Mouse (Mus musculus): ENCODE data around the gene Zdhhc1.

Zdhhc1 gene

DNA sequence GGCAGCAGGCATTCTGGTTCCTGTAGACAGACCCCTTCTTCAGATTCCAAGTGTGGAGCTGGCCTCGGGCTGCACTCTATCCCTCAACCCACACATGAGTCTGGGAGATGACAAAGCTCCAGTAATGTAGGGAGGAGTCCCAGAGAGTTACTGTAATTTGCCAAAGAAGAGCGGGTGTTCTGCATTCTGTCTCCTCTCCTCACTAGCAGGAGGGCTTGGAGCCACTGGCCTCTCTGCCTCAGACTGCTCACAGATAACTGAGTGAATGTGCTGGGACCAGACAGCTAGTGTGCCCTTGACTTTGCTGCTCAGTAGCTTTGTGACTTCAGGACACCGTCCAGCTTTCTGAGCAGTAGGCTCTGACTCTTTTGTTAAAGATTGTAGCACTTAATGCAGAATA is 18.9 kb downstream of the Zdhhc1 start:
- no peak for DNase-seq (ENCODE audit: low read depth, low spot score)

DNA sequence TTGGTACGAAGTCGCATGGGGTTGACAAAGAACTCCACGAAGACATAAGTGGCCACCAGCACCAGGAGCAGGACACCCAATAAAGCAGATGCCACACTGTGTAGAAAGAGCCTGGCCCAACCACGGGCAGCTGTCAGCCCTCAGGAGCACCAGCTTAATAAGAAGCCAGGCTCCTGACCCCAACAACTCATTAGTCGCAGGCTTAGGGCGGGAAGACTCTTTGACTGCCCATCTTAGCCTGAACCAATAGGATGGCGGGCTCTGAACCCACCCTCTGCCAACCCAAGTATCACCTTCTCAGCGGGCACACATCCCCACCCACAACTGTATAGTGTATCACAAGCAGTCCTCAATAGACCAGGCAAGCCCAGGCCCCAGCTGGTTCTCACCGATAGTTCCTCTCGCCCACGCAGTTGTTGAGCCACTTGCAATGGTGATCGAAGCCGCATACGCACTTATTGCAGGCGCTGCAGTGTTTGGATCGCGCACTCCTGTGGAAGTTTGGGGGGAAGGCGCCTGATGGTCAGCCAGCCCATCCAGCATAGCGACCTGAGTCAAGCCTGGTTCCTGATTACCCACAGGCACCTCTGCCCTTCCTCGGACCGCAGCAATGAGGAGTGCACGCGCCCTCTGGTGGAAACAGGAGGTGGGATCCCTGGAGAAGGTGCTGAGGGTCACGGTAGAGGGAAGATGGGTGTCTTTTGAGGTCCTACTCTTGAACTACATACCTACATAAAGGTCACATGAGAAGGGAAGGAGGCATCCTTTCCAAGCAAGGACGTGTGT is 19.9 kb downstream of the Zdhhc1 start:
- no peak for DNase-seq (ENCODE audit: low read depth, low spot score)

DNA sequence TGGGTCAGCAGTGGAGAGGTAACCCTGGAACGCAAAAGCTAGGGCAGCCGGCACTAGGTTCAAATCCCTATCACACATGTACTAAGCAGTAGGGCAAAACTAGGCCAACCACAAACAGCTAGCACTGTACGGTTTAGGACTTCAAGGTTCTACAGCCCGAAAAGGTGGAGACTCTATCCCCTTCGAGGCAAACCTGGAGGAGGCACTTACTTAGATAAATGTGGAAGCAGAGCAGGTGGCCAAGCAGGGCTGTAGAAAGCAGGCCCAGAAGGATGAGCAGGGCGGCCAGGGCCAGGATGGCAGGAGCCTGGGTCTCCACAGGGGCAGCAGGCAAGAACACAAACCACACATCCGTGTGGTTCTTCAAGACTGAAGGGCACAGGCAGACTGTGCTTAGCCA is 20.5 kb downstream of the Zdhhc1 start:
- no peak for DNase-seq (ENCODE audit: low read depth, low spot score)

DNA sequence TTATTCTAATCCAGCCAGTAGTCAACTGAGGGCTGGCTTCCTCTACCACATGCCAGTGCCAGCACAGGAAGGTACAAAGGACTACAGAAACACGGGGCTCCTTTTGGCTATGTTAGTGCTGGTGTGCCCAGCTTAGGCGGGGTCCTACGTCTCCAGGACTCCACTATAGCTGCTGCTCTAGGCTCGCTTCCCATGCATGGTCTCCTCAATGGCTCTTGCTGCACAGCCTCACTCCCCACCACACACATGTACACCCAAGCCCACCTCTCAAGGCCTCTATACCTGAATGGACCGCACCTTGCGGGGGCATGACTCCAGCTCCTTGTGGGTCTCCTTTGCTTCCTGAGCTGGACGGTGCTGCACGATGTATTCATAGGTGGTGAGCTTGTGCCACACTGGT is 21.0 kb downstream of the Zdhhc1 start:
- no peak for DNase-seq (ENCODE audit: low read depth, low spot score)

GRCm38 (mm10) chr8:105475254-105475653 is 21.4 kb downstream of the Zdhhc1 start:
- DNase-seq (ENCODE audit: low read depth, low spot score): peak; percentile 68

DNA sequence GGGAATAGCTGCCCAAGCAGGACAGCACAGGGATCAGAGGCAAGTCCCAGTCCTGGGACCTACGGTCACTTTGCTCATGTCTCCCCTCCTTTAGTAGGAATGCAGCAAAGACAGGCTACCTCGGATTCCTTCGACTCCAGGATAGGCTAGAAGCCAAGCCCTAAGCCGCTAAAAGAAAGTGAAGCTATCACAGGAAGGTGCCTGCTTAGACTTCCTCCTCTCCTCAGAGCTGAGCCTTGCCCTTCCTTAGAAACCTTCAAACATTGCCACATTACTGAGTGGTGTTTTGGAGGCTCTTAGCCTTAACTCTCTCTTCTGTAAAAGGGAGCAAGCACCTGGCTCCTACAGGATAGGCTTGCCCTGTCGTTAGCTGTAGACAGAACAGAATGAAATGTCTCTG is 22.0 kb downstream of the Zdhhc1 start:
- no peak for DNase-seq (ENCODE audit: low read depth, low spot score)

DNA sequence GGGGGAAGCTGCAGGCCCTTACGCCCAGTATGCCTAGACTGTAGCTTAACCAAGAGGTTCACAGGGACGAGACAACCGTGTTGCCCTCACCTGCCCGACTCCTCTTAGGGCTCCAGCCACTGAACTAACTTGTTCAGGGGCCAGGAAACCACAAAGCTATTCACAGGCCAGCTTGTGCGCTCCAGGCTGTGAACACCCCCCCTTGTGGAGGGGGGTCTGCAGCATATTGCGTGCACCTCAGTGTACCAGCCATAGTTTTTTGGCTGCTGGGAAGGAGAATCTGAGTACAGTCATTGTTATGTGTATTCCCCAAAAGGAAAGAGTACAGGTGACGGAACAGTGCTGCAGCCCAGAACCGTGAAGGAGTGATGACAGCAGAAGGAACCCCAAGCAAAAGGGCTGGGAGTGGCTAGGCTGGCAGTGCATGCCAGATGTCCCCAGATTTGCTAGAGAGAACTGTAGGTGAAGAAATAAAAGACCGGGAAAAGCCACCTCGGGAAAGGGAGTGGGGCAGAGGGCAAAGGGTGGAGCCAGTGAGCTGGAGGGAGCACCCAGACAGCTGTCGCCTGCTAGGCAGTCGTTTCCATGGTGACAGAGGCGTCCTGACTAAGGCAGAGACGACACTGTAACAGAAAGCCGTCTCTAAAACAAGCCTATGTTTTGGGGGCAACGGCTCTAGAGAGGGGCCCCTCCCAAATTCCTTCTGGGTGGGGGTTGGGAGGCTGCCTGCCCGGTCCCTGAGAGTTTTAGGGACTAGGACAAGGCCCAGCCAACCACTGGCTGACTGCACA is 22.7 kb downstream of the Zdhhc1 start:
- peak; percentile 85 for DNase-seq (ENCODE audit: low read depth, low spot score)

- no peak for DNase-seq (ENCODE audit: low read depth, low spot score)
These were observed 23.7 kb downstream of the Zdhhc1 start for GRCm38 (mm10) chr8:105472983-105473382.

DNA sequence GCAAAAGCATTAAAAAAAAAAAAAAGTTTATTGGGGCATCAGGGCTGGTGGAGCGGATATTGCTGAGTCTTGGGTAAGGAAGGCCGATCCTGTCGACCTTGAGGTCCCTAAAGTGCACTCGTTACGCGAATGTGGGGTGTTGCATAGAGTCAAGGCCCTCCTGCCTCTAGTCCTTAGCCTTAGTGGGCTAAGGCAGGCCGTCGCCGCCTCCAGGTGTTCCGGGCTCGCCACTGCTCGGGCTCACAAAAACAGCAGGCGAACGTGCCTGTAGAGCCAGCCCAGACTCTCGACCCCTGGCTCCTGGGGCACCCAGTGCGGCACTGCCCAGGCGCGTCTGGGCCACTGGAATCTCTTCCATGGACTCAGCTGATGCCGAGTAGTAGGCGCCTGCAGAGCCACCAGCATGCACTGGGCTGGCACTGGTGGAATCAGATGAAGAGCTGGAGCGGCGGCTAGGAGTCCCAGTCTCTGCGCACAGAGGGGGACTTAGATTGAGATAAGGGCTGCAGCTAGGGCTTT is 24.2 kb downstream of the Zdhhc1 start:
- no peak for DNase-seq (ENCODE audit: low read depth, low spot score)

GRCm38 (mm10) chr8:105471314-105472015 is 25.2 kb downstream of the Zdhhc1 start, which contains the start of gene Tppp3:
Tppp3 (minus strand) TSS chr8:105471526.
- peak; percentile 97 for DNase-seq (ENCODE audit: low read depth, low spot score)

GRCm38 (mm10) chr8:105470681-105471313 is 25.9 kb downstream of the Zdhhc1 start:
- no peak for DNase-seq (ENCODE audit: low read depth, low spot score)

DNA sequence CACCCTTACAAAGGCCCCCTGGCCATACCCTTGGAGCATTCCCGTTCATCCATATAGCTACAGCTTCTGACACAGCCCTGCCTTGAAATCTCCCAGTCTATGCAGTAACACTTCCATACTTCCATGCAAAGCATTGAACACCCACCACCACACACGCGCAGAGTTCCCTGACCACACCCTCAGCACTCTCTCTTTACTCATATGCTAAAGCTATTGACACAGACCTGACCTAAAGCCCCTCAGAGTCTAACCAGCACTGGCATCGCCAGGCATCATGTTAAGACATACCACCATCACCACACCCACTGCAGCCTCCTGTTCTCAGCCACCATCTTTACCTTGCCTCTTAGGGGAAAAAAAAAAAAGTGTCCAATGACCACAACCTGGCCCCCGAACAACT is 26.4 kb downstream of the Zdhhc1 start:
- DNase-seq (ENCODE audit: low read depth, low spot score): no peak

GRCm38 (mm10) chr8:105469816-105470215 is 26.9 kb downstream of the Zdhhc1 start:
- DNase-seq (ENCODE audit: low read depth, low spot score): no peak

- DNase-seq (ENCODE audit: low read depth, low spot score): peak; percentile 69
These were observed 27.5 kb downstream of the Zdhhc1 start for GRCm38 (mm10) chr8:105469041-105469695.

DNA sequence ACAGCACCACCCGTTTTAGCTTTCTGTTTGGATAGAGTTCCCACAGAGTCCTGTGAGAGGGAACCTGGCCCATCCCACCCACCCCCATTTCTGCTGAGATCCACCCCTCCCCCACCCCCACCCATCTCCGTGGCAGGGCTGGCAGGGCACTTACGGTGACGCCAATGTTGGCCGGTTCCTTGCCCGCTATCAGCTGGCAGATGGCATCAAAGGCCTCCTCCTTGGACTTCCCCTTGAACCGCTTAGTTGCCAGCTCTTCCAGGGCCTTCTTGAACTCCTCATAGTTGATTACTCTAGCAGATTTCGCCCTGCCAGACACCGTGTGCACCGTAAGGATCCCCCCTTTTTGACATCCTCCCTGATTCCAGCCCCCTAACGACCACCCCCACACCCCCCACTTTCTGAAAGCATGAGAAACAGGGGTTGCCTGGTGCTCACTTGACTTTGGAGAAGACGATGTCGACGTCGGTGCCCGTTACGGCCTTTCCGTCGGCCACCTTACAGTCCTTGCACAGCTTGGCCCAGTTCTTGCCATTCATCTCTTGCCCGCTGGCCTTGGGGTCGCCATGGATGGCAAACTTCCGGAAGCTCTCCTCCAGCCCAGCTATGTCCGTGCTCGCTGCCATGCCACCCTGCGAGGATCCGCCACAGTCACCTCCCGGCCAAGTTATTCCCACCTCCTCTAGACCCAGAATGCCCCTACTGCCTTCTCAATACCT is 28.5 kb downstream of the Zdhhc1 start:
- DNase-seq (ENCODE audit: low read depth, low spot score): no peak

DNA sequence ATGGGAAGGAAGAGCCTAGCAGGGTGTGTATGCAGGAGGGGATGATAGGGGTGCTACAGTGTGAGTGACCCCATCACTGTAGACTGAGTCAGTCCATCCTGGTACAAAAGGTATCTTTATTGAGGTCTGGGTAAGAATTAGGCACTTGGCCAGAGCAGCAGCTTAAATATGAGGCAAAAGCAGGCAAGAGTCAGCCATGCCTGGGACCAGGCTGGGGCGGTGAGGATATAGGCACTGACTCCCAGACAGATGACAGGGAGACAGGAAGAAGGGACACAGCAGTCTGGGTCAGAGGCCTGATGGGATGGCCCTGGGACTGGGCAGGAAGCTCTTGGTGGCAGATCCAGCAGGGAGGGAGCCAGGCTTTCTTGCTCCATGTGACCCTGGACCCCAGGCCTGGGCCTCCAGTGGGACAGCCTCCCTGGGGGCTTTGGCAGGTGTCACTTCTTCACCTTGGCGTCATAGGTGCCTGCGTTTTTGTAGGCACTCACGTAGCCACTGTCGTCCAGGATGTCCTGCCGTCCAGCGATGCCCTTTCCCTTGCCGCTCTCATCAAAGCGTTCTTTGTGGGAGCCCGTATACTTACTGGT is 29.2 kb downstream of the Zdhhc1 start:
- DNase-seq (ENCODE audit: low read depth, low spot score): no peak

DNA sequence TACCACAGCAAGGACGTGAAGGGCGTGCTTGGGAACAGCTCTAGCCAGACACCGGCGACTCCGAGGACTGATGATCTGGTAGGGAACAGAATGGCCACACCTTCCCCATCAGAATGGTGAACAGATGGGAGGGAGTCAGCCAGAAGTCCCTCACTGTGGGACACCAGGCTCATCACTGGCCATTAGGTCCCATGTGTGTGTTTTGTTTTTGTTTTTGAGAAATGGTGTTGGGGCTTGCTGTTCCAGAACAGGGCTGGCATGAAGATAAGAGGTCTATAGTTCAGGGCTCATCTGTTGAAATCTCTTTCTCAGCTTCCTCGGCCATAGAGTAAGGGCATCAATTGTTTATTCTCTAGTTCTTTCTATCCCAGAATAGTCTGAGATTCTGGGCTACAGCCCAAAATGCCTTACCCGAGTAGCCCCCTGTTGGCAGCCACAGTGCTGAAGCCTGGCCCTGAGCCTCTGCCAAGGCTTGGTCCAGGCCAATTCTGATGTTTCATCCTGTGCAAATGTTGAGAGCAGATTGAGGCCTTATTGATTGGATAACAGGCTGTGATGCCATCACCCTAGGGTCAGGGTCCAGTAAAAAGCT is 29.9 kb downstream of the Zdhhc1 start:
- DNase-seq (ENCODE audit: low read depth, low spot score): no peak

DNA sequence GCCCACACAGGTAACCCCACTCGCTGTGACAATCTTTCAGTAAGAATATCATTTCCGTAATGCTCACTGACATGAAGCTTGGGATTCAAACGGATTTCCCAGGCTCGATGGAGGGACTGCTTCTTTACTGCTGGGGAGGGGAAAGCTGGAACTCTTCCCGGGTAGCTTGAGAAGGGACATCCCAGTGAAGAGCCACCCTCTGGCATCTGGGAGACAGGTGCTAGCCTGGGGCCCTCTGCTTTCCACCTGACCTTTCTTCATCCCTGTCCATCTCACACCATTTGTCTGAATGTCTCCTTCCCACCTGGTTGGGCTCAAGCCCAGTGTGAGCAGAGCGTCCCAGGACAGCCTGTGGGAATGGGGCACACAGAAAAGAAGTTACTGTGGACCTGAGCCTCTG is 30.5 kb downstream of the Zdhhc1 start:
- DNase-seq (ENCODE audit: low read depth, low spot score): no peak

DNA sequence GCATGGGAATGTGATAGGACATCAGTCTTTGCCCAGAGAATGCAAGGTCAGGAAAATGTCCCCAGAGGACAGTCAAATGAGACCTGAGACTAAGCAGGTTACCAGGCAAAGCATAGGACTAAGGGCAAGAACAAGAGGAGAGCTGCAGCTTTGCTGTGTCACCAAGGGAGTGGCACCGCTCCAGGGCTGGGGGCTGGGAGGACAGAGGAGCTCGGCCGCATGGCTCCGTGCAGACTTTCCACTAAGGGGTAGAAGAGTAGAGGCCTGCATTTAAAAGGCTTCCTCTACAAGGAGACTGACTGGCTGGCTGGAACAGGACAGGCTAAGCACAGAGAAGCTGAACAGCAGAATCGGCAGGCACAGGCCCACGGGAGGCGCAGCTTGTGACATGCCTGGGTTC is 32.1 kb downstream of the Zdhhc1 start:
- DNase-seq (ENCODE audit: low read depth, low spot score): no peak

Data from skeletal muscle tissue, adult 2 months (tissue).